Mouse (Mus musculus) common myeloid progenitor, adult 5-6 weeks (primary cell): ENCODE measurements around the gene Hes5. TPM values are rescaled to one million over a fixed set of nuclear protein-coding genes. Genes with fewer than 3 reads are reported as not detected.

Source experiments
- ATAC-seq: replicated peaks from 2 replicates; pipeline ENCODE4 v1.8.0; 2016; ENCODE audit warnings: low read depth, mild to moderate bottlenecking, moderate TSS enrichment, inconsistent platforms; ENCODE audit not compliant: poor library complexity, severe bottlenecking
- total RNA-seq: library from RNA; stranded (forward); fragments of 200-1000, 187-1606 nt; gene quantifications from 2 replicates; pipeline ENCODE4 v1.2.3, GENCODE M21; 2017

Gene Hes5
- total RNA-seq, 1 experiment from 2014 or later: not detected

GRCm38 (mm10) chr4:155006296-155006695 is 45.6 kb downstream of the Hes5 start:
- no peak for ATAC-seq

- ATAC-seq: no peak
Measured at GRCm38 (mm10) chr4:155007641-155008040, 46.9 kb downstream of the Hes5 start.

GRCm38 (mm10) chr4:155008075-155008474 is 47.4 kb downstream of the Hes5 start:
- ATAC-seq: no peak

- no peak for ATAC-seq
Measured at GRCm38 (mm10) chr4:155009216-155009615, 48.5 kb downstream of the Hes5 start.

GRCm38 (mm10) chr4:155010870-155011269 is 50.1 kb downstream of the Hes5 start:
- no peak for ATAC-seq

- ATAC-seq: no peak
Measured at GRCm38 (mm10) chr4:155011312-155012025, 50.7 kb downstream of the Hes5 start.

Other genes with a start within 250 kb of the Hes5 start
- not detected in 2 replicates for gene Ttc34, start 123.5 kb upstream of the Hes5 start, total RNA-seq
- gene Mmel1, start 91.3 kb upstream of the Hes5 start, total RNA-seq: not detected in 2 replicates
- gene Fam213b, start 61.8 kb upstream of the Hes5 start, total RNA-seq: 0.87 TPM in 1 of 2 replicates, not detected in the other
- 45.4 and 71.6 TPM in 2 replicates for gene Tnfrsf14, start 32.4 kb upstream of the Hes5 start, total RNA-seq
- gene Pank4, start 3.2 kb downstream of the Hes5 start, total RNA-seq: 15.0 and 35.5 TPM in 2 replicates
- not detected in 2 replicates for gene Plch2, start 95.9 kb downstream of the Hes5 start, total RNA-seq
- 11.9 and 12.3 TPM in 2 replicates for gene Pex10, start 106.1 kb downstream of the Hes5 start, total RNA-seq
- gene Rer1, start 125.5 kb downstream of the Hes5 start, total RNA-seq: 124 and 128 TPM in 2 replicates
- gene Morn1, start 125.7 kb downstream of the Hes5 start, total RNA-seq: 2.6 and 10.3 TPM in 2 replicates